9 mouse cellular contexts compared by ENCODE assay signal in the genomic region with DNA sequence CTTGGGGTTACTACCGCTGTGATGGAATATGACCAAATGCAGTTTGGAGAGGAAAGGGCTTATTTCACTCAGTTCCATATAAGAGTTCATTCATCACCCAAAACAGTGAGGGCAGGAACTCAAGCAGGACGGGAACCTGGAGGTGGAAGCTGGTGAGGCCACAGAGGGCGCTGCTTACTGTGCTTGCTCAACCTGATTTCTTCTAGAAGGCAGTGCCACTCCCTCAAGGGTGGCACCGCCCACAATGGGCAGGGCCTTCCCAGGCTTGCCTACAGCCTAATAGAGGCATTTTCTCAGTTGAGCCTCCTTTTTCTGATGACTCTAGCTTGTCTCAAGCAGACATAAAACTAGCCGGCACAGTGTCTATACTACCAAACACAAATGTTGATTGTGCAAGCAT. TPM values are rescaled to one million over a fixed set of nuclear protein-coding genes. Genes with fewer than 3 reads are reported as not detected.
DNase-seq lines count a peak whose midpoint lies in the region; ATAC-seq and TF ChIP-seq lines count a peak whose summit lies in the region.
"Had no signal": no experiment of that assay in that cellular context is flagged by ENCODE, and none has a peak within 500 bp of the region (broad histone marks: within the 10 kb centered on the region; RNA-seq: fewer than 3 reads in every experiment).

No protein-coding gene starts in this region.

- no peak overlapping the region for H3K4me2 ChIP-seq in intestine, postnatal 0 days (replicated peaks; ENCODE audit: low read depth)
- H3K4me2 ChIP-seq in stomach, postnatal 0 days (replicated peaks; ENCODE audit: low read depth) = no peak overlapping the region

- peak; percentile 70 for TF ChIP-seq CTCF in intestine, postnatal 0 days (IDR thresholded peaks at IDR 0.05; ENCODE audit: low read depth)
- peak; percentile 65 for TF ChIP-seq CTCF in stomach, postnatal 0 days (IDR thresholded peaks at IDR 0.05; ENCODE audit: low read depth)

- TF ChIP-seq EP300 in stomach, postnatal 0 days (optimal IDR thresholded peaks at IDR 0.05) = no peak

- H3K4me1 ChIP-seq in intestine, postnatal 0 days (replicated peaks; ENCODE audit: control insufficient read depth, insufficient read depth, low read length) = no peaks in the 10 kb centered on the region; the same call in 1 of the 2 replicates
- H3K4me1 ChIP-seq in stomach, postnatal 0 days (replicated peaks; ENCODE audit: control insufficient read depth, insufficient read depth) = no peaks in the 10 kb centered on the region

- H3K27ac ChIP-seq in intestine, postnatal 0 days (ENCODE audit: low read depth, low read length) = no peak overlapping the region
- no peak overlapping the region for H3K27ac ChIP-seq in stomach, postnatal 0 days (replicated peaks)

- WGBS in intestine, postnatal 0 days = 11% methylated on average over 5 of the region's 5 CpGs
- 23% methylated on average over 5 of the region's 5 CpGs for WGBS in stomach, postnatal 0 days

- DNase-seq in cerebellum, adult 9-11 months = peak; percentile 35
- no peak for DNase-seq in cerebellum, adult 11 months
- DNase-seq in 416B (ENCODE audit: low read depth) = peak; percentile 86
- peak; percentile 49 for DNase-seq in adrenal gland, postnatal 25 days
- DNase-seq in lung, postnatal 14 days = peak; percentile 66
- DNase-seq in stomach, postnatal 0 days (ENCODE audit: low spot score) = peak; percentile 89
- no peak for DNase-seq in right cerebral cortex, postnatal 36 days (ENCODE audit: low spot score in 2 of 2)

- H3K9ac ChIP-seq in intestine, postnatal 0 days (ENCODE audit: low read depth, low read length) = no peak overlapping the region
- H3K9ac ChIP-seq in stomach, postnatal 0 days (ENCODE audit: low read length) = no peak overlapping the region

- no peak overlapping the region for H3K4me3 ChIP-seq in intestine, postnatal 0 days (ENCODE audit: low read depth, low read length)
- H3K4me3 ChIP-seq in stomach, postnatal 0 days (ENCODE audit: low read depth, low read length) = no peak overlapping the region

- no peaks in the 10 kb centered on the region for H3K27me3 ChIP-seq in intestine, postnatal 0 days (replicated peaks; ENCODE audit: control insufficient read depth, insufficient read depth, low read length)
- no peaks in the 10 kb centered on the region for H3K27me3 ChIP-seq in stomach, postnatal 0 days (ENCODE audit: control insufficient read depth, insufficient read depth, low read length)

- peaks cover 20% of the 10 kb centered on the region; the same call in 1 of the 2 replicates for H3K36me3 ChIP-seq in intestine, postnatal 0 days (ENCODE audit: control insufficient read depth, insufficient read depth)
- H3K36me3 ChIP-seq in stomach, postnatal 0 days (ENCODE audit: control insufficient read depth, insufficient read depth, low read length) = no peaks in the 10 kb centered on the region; the same call in 1 of the 2 replicates

- ATAC-seq in intestine, postnatal 0 days = peak; percentile 82
- peak; percentile 86 for ATAC-seq in stomach, postnatal 0 days (ENCODE audit: low FRiP score, low TSS enrichment)

- no peaks in the 10 kb centered on the region for H3K9me3 ChIP-seq in intestine, postnatal 0 days (ENCODE audit: control insufficient read depth)
- no peaks in the 10 kb centered on the region for H3K9me3 ChIP-seq in stomach, postnatal 0 days (ENCODE audit: control insufficient read depth, low read length)

RNA-seq across cellular contexts. Expression of a gene that starts 9.8 kb away (rescaled TPM):
- total RNA-seq in adrenal gland, postnatal 25 days (2021) = 32.6 and 32.8 TPM in 2 replicates
- polyA plus RNA-seq in intestine, postnatal 0 days (2015; fragmentation: Nextera tagmentation; extraction: Ambion mirVana) = not detected in 2 replicates
- polyA plus RNA-seq in stomach, postnatal 0 days (2015; fragmentation: Nextera tagmentation; extraction: Ambion mirVana) = not detected in 2 replicates

RNA-seq across cellular contexts. Expression of a gene that starts 15.0 kb away (rescaled TPM):
- 123 and 133 TPM in 2 replicates for total RNA-seq in adrenal gland, postnatal 25 days (2021)
- 163 and 185 TPM in 2 replicates for polyA plus RNA-seq in intestine, postnatal 0 days (2015; fragmentation: Nextera tagmentation; extraction: Ambion mirVana)
- 111 and 121 TPM in 2 replicates for polyA plus RNA-seq in stomach, postnatal 0 days (2015; fragmentation: Nextera tagmentation; extraction: Ambion mirVana)

RNA-seq across cellular contexts. Expression of a gene that starts 19.8 kb away (rescaled TPM):
- 0.21 TPM in 1 of 2 replicates, not detected in the other for total RNA-seq in adrenal gland, postnatal 25 days (2021)
- 0.09 and 0.22 TPM in 2 replicates for polyA plus RNA-seq in intestine, postnatal 0 days (2015; fragmentation: Nextera tagmentation; extraction: Ambion mirVana)
- polyA plus RNA-seq in stomach, postnatal 0 days (2015; fragmentation: Nextera tagmentation; extraction: Ambion mirVana) = 0.11 and 0.15 TPM in 2 replicates

RNA-seq across cellular contexts. Expression of a gene that starts 20.5 kb away (rescaled TPM):
- total RNA-seq in adrenal gland, postnatal 25 days (2021) = not detected in 2 replicates
- polyA plus RNA-seq in intestine, postnatal 0 days (2015; fragmentation: Nextera tagmentation; extraction: Ambion mirVana) = not detected in 2 replicates
- polyA plus RNA-seq in stomach, postnatal 0 days (2015; fragmentation: Nextera tagmentation; extraction: Ambion mirVana) = 0.25 TPM in 1 of 2 replicates, not detected in the other
- total RNA-seq: heart, postnatal 14 days had no signal

RNA-seq across cellular contexts. Expression of a gene that starts 24.5 kb away (rescaled TPM):
- total RNA-seq in adrenal gland, postnatal 25 days (2021) = 90.3 and 117 TPM in 2 replicates
- polyA plus RNA-seq in intestine, postnatal 0 days (2015; fragmentation: Nextera tagmentation; extraction: Ambion mirVana) = 152 TPM in 2 replicates
- 143 and 171 TPM in 2 replicates for polyA plus RNA-seq in stomach, postnatal 0 days (2015; fragmentation: Nextera tagmentation; extraction: Ambion mirVana)

Comparison
In these comparisons a context has a peak if more than half of its experiments do, and no peak if none do; other contexts are left out.
1. DNase-seq: peak in cerebellum, adult 9-11 months (single experiment), 416B (single experiment), adrenal gland, postnatal 25 days (single experiment), lung, postnatal 14 days (single experiment) and stomach, postnatal 0 days (single experiment); none in cerebellum, adult 11 months (single experiment) and right cerebral cortex, postnatal 36 days (0 of 2).